Mouse (Mus musculus) lung, embryonic 14.5 days (tissue): ENCODE data around the gene Col1a1. TPM values are rescaled to one million over a fixed set of nuclear protein-coding genes. Genes with fewer than 3 reads are reported as not detected.
A peak's percentile ranks its signal among the peaks of the same experiment; 100 is the strongest.

ENCODE experiments used
- ATAC-seq: fragments of 200-750 bp; cut with Nextera tagmentation; 2 replicates; pipeline ENCODE4 v1.8.0; 2017; ENCODE audit warnings: mild to moderate bottlenecking, moderate TSS enrichment, moderate library complexity; ENCODE audit not compliant: insufficient read depth
- DNase-seq: peaks from one replicate; pipeline ENCODE4 v3.0.0-alpha.2; 2015
- H3K27ac ChIP-seq: fragments of 300-500 bp; sonication (generic); 2 replicates; pipeline ENCODE4 v1.5.1; 2014; ENCODE audit warnings: low read depth, mild to moderate bottlenecking, moderate library complexity
- H3K27me3 ChIP-seq: fragments of 300-500 bp; sonication (generic); 2 replicates; pipeline ENCODE4 v1.6.1; 2014; ENCODE audit warnings: low read length, control low read depth; ENCODE audit not compliant: insufficient read depth
- H3K36me3 ChIP-seq: fragments of 300-500 bp; sonication (generic); 2 replicates; pipeline ENCODE4 v1.6.1; 2014; ENCODE audit warnings: control low read depth; ENCODE audit not compliant: insufficient read depth
- H3K4me1 ChIP-seq: fragments of 300-500 bp; sonication (generic); 2 replicates; pipeline ENCODE4 v1.6.1; 2014; ENCODE audit warnings: antibody characterized with exemption, control low read depth; ENCODE audit not compliant: insufficient read depth
- H3K4me2 ChIP-seq: fragments of 300-500 bp; sonication (generic); 2 replicates; pipeline ENCODE4 v1.6.1; 2014; ENCODE audit warnings: mild to moderate bottlenecking
- H3K4me3 ChIP-seq: fragments of 300-500 bp; sonication (generic); 2 replicates; pipeline ENCODE4 v1.5.1; 2014; ENCODE audit warnings: low read depth, low read length
- H3K9ac ChIP-seq: fragments of 300-500 bp; sonication (generic); 2 replicates; pipeline ENCODE4 v1.6.1; 2014
- H3K9me3 ChIP-seq: fragments of 300-500 bp; sonication (generic); 2 replicates; pipeline ENCODE4 v1.6.1; 2016; ENCODE audit warnings: low read depth, low read length, control low read depth
- CTCF ChIP-seq: IDR thresholded peaks from 2 replicates; pipeline ENCODE4 v1.5.1; 2016; ENCODE audit warnings: antibody characterized with exemption, low read depth
- WGBS: fragments of 180-500 bp; shearing (Covaris S2); extraction: QIAGEN DNeasy Blood & Tissue Kit; methylation state at CpG from one replicate; pipeline ENCODE4 v1.1.7; 2014; 5-methylcytosine and 5-hydroxymethylcytosine counted together
- polyA plus RNA-seq: library from polyadenylated mRNA; unstranded; fragments of >200 nt; fragmentation: Nextera tagmentation; extraction: Ambion mirVana; gene quantifications from 2 replicates; pipeline ENCODE4 v1.2.1, GENCODE M21; 2014

Gene Col1a1
- polyA plus RNA-seq, 1 experiment from 2014 or later = 1,035 TPM

DNA sequence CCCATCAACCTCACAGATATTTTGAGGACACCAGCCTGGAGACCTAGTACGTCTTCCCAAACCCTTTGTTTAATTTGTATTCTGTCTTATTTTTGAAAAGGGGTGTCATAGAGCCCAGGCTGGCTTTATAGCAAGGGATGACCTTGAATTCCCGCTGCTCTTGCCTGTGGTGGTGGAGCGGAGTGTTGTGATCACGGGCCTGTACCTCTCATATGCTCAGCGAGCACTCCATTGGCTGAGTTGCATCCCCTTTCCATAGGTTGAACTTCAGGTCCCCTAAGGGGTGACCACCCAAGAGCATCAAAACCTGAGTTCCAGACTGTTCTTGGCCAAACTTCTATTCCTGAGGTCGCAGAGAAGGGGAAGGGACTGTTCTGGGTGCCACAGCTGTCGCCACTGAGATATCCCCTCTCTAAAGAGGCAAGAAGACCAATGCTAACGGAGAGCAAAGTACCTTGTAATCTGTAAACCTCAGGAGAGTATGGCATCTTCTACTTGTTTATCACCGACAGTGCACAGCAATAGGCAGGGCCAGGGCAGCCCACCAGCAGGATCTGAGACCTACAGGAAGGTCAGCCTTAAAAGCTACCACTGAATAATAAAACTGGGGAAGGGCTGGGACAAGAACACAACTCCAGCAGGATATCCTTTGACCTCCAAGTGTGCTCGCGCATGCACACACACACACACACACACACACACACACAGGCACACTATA is 43.6 kb downstream of the Col1a1 start:
- WGBS = 73% methylated on average over 11 of the region's 11 CpGs
- DNase-seq (no peak), ATAC-seq (no peak)
- no peaks in the 10 kb centered on the region for H3K9me3 ChIP-seq
- H3K36me3 ChIP-seq = no peaks in the 10 kb centered on the region
- no peak overlapping the region for H3K4me3 ChIP-seq
- H3K9ac ChIP-seq = peak overlapping the region; percentile 1; the same call in 1 of the 2 replicates
- TF ChIP-seq CTCF = no peak
- peaks cover 2% of the 10 kb centered on the region; the same call in 1 of the 2 replicates for H3K4me1 ChIP-seq
- no peak overlapping the region for H3K27ac ChIP-seq
- H3K4me2 ChIP-seq = peak overlapping the region; percentile 55
- H3K27me3 ChIP-seq = no peaks in the 10 kb centered on the region

DNA sequence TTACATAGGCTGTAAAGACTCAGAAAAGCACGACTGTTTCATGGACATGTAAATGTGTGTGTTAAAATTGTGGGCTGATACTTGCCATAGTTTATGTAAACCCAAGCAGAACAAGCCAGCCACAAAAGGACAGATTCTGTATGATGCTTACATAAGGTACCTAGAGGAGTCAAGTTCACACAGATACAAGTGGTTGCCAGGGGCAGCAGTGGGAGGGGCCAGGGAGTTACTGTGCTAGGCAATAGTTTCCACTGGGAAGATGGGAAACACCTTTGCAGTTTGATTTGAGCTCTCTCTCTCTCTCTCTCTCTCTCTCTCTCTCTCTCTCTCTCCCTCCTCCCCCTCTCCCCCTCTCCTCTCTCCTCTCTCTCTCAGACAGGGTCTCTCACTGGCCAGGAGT is 49.1 kb downstream of the Col1a1 start:
- H3K9ac ChIP-seq = no peak overlapping the region
- DNase-seq (peak; percentile 51), ATAC-seq (no peak)
- no peak overlapping the region for H3K4me3 ChIP-seq
- no peak for TF ChIP-seq CTCF
- H3K27me3 ChIP-seq = no peaks in the 10 kb centered on the region
- no peak overlapping the region for H3K4me2 ChIP-seq
- no peak overlapping the region for H3K27ac ChIP-seq
- no peaks in the 10 kb centered on the region for H3K9me3 ChIP-seq
- no peaks in the 10 kb centered on the region for H3K36me3 ChIP-seq
- peaks cover 12% of the 10 kb centered on the region for H3K4me1 ChIP-seq
- 11% methylated on average over 1 of the region's 1 CpGs for WGBS

DNA sequence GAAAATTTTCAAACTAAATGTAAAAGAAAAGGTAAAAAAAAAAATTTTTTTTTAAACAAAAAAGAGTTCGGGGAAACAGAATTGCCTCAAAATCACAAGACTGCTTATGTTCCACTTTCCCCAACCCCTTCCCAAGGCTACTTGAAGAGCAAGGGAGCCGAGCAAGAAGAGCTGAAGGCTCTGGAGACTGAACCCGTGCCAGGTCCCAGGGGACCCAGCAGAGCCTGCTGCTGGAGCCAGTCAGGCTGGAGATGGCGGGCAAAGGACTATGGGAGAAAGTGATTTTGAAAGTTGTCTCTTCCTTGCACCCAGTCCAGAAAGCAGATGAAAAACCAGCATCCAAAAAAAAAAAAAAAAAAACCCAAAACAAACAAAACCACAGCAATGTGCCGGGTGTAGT is 49.8 kb downstream of the Col1a1 start:
- no peak overlapping the region for H3K4me2 ChIP-seq
- H3K4me3 ChIP-seq = no peak overlapping the region
- DNase-seq (no peak), ATAC-seq (no peak)
- no peak overlapping the region for H3K9ac ChIP-seq
- no peaks in the 10 kb centered on the region for H3K36me3 ChIP-seq
- H3K9me3 ChIP-seq = no peaks in the 10 kb centered on the region
- H3K4me1 ChIP-seq = peaks cover 16% of the 10 kb centered on the region
- H3K27ac ChIP-seq = no peak overlapping the region
- no peaks in the 10 kb centered on the region for H3K27me3 ChIP-seq
- 68% methylated on average over 5 of the region's 5 CpGs for whole genome bisulfite sequencing
- TF ChIP-seq CTCF = no peak

GRCm38 (mm10) chr11:94986435-94986834 is 50.4 kb downstream of the Col1a1 start:
- H3K36me3 ChIP-seq = no peaks in the 10 kb centered on the region
- no peak for ATAC-seq
- no peak overlapping the region for H3K4me2 ChIP-seq
- H3K4me3 ChIP-seq = no peak overlapping the region
- H3K4me1 ChIP-seq = peaks cover 16% of the 10 kb centered on the region
- no peak for TF ChIP-seq CTCF
- 60% methylated on average over 2 of the region's 2 CpGs for WGBS
- no peak for DNase-seq
- no peaks in the 10 kb centered on the region for H3K9me3 ChIP-seq
- no peak overlapping the region for H3K27ac ChIP-seq
- H3K27me3 ChIP-seq = no peaks in the 10 kb centered on the region
- H3K9ac ChIP-seq = no peak overlapping the region

DNA sequence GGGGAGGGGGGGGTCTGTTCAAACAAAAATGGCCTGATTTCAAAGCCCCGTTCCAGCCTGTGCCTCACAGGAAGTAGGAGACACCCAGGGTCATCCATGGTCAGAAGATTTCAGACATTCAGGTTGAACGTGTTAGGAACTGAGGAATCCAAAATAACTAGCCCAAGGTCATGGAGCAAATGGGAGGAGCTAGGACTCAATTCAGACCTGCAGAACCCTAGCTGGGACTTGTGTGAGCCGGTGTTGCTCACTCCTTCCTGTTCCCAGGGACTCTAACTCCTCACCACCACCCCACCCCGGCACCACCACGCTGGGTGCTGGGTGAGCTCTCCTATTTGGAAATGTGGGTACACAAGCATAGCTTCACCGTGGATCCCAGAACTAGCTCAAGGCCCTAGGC is 51.3 kb downstream of the Col1a1 start:
- ATAC-seq (no peak), DNase-seq (no peak)
- WGBS = 40% methylated on average over 6 of the region's 6 CpGs
- H3K27ac ChIP-seq = no peak overlapping the region
- no peak overlapping the region for H3K4me2 ChIP-seq
- H3K9ac ChIP-seq = no peak overlapping the region
- H3K4me1 ChIP-seq = peaks cover 19% of the 10 kb centered on the region
- H3K27me3 ChIP-seq = no peaks in the 10 kb centered on the region
- no peak for TF ChIP-seq CTCF
- no peak overlapping the region for H3K4me3 ChIP-seq
- H3K9me3 ChIP-seq = no peaks in the 10 kb centered on the region
- no peaks in the 10 kb centered on the region for H3K36me3 ChIP-seq

- ATAC-seq (no peak), DNase-seq (no peak)
- Histone ChIP-seq H3K4me3 (no peak overlapping the region), H3K27ac (no peak overlapping the region; the same call in 1 of the 2 replicates), H3K9ac (no peak overlapping the region), H3K36me3 (no peaks in the 10 kb centered on the region), H3K27me3 (no peaks in the 10 kb centered on the region), H3K4me1 (peaks cover 21% of the 10 kb centered on the region), H3K9me3 (no peaks in the 10 kb centered on the region), H3K4me2 (no peak overlapping the region)
- TF ChIP-seq CTCF = no peak
- 77% methylated on average over 8 of the region's 8 CpGs for WGBS
Observed at GRCm38 (mm10) chr11:94987851-94988250, 51.8 kb downstream of the Col1a1 start.

DNA sequence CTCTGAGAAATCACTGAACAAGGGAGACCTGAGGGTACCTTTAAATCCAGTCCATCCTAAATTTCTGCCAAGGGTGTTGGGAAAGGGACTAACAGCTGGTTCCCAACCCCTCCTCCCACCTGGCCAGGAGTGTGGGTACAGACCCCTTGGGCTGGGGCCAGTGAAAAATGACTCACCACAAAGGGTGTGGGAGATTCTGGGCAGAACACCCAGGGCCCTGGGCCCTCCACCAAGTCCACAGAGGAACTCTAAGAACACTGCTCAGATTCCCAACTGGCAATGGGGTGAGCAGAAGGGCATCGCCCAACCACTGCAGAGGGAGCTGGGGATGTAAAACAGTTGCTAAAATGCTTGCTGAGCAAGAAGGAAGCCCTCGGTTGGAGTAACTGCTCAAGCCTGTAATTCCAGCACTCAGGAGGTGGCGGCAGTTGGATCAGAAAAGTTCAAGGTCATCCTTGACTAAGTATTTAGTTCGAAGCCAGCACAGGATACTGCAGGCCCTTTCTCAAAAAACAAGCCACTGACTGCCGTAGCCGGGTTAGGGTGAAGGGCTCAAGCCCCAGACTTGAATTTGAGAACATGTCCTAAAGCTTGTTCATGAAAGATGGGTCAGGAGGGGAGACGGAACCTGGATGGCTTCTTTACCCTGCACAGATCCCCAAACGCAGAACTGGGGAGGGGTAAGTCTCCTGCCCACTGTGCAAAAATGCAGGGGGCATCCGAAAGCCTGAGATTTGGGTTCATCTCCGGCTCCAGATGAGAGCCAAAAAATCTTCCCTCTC is 52.9 kb downstream of the Col1a1 start:
- TF ChIP-seq CTCF = no peak
- H3K4me3 ChIP-seq = peak overlapping the region; percentile 89
- peak overlapping the region; percentile 60 for H3K9ac ChIP-seq
- WGBS = 15% methylated on average over 10 of the region's 10 CpGs
- H3K36me3 ChIP-seq = no peaks in the 10 kb centered on the region
- H3K9me3 ChIP-seq = no peaks in the 10 kb centered on the region
- ATAC-seq (no peak), DNase-seq (peak; percentile 49)
- H3K4me1 ChIP-seq = peaks cover 25% of the 10 kb centered on the region
- peak overlapping the region; percentile 99 for H3K4me2 ChIP-seq
- H3K27me3 ChIP-seq = no peaks in the 10 kb centered on the region
- peak overlapping the region; percentile 96 for H3K27ac ChIP-seq
